Comparison of ENCODE assay signal across 12 mouse cellular contexts in genomic region chr1:170218091-170218884, GRCm38 (mm10). TPM values are rescaled to one million over a fixed set of nuclear protein-coding genes. Genes with fewer than 3 reads are reported as not detected.
DNase-seq lines count a peak whose midpoint lies in the region; ATAC-seq lines count a peak whose summit lies in the region.
"Had no signal": no experiment of that assay in that cellular context is flagged by ENCODE, and none has a peak within 500 bp of the region (broad histone marks: within the 10 kb centered on the region; RNA-seq: fewer than 3 reads in every experiment).

No protein-coding gene starts in this region.

- H3K4me3 ChIP-seq in forebrain, embryonic 16.5 days (replicated peaks; ENCODE audit: low read length), result no peak overlapping the region
- H3K4me3 ChIP-seq: liver, embryonic 15.5 days had no signal

- H3K4me2 ChIP-seq in forebrain, embryonic 16.5 days (ENCODE audit: low read length), result no peak overlapping the region
- H3K4me2 ChIP-seq: liver, embryonic 15.5 days had no signal

- H3K36me3 ChIP-seq in forebrain, embryonic 16.5 days (ENCODE audit: control insufficient read depth, insufficient read depth), result no peaks in the 10 kb centered on the region
- H3K36me3 ChIP-seq: liver, embryonic 15.5 days had no signal

- no peak overlapping the region for H3K9ac ChIP-seq in forebrain, embryonic 16.5 days (replicated peaks; ENCODE audit: low read depth, low read length)
- H3K9ac ChIP-seq: liver, embryonic 15.5 days had no signal

- ATAC-seq in forebrain, embryonic 16.5 days, result no peak

- H3K27ac ChIP-seq in forebrain, embryonic 16.5 days (ENCODE audit: low read length), result no peak overlapping the region
- H3K27ac ChIP-seq: liver, embryonic 15.5 days had no signal

- DNase-seq in layer of hippocampus, adult 9-11 months, result peak; percentile 11
- DNase-seq in layer of hippocampus, postnatal 25 days (ENCODE audit: extremely low spot score in 1 of 2, low spot score in 1 of 2), result no peak
- peak; percentile 76 for DNase-seq in ES-CJ7 (ENCODE audit: low read depth, low spot score)
- DNase-seq in brain, adult 2 months (ENCODE audit: low read depth, low spot score), result peak; percentile 63
- peak; percentile 36 for DNase-seq in mesoderm, embryonic 11.5 days (ENCODE audit: low read depth, low spot score)
- no peak for DNase-seq in yolk sac, embryonic 10.5 days (ENCODE audit: low spot score)
- no peak for DNase-seq in adrenal gland, adult 2 months
- DNase-seq: cerebellum, adult 18-20 months; right cerebral cortex, adult 18-20 months had no signal

- H3K4me1 ChIP-seq in forebrain, embryonic 16.5 days (replicated peaks; ENCODE audit: control insufficient read depth, insufficient read depth, low read length), result peaks cover 8% of the 10 kb centered on the region

- WGBS in forebrain, embryonic 16.5 days, result 83% methylated on average over 6 of the region's 6 CpGs

- no peaks in the 10 kb centered on the region for H3K9me3 ChIP-seq in forebrain, embryonic 16.5 days (ENCODE audit: control insufficient read depth, low read length)
- H3K9me3 ChIP-seq: liver, embryonic 15.5 days had no signal

- no peaks in the 10 kb centered on the region; the same call in 1 of the 2 replicates for H3K27me3 ChIP-seq in forebrain, embryonic 16.5 days (replicated peaks; ENCODE audit: control insufficient read depth, insufficient read depth, low read length)

RNA-seq across cellular contexts. Expression of gene Uhmk1, which starts 3.1 kb away (rescaled TPM):
- 100 to 1,000 TPM; 144 to 145 TPM for total RNA-seq in layer of hippocampus, postnatal 25 days (2021)
- polyA plus RNA-seq in forebrain, embryonic 16.5 days (2015; fragmentation: Nextera tagmentation; extraction: Ambion mirVana), result 8.1 and 8.4 TPM in 2 replicates
- total RNA-seq in adrenal gland, adult 2 months (2021), result 10 to 100 TPM; 60.6 to 65.4 TPM
- 8.0 and 8.3 TPM in 2 replicates for polyA plus RNA-seq in adrenal gland, adult 2 months (2012; rRNA removed)

RNA-seq across cellular contexts. Expression of gene Sh2d1b2, which starts 14.3 kb away (rescaled TPM):
- not detected for total RNA-seq in layer of hippocampus, postnatal 25 days (2021)
- polyA plus RNA-seq in forebrain, embryonic 16.5 days (2015; fragmentation: Nextera tagmentation; extraction: Ambion mirVana), result 0.08 TPM in 1 of 2 replicates, not detected in the other
- not detected for total RNA-seq in adrenal gland, adult 2 months (2021)
- not detected in 2 replicates for polyA plus RNA-seq in adrenal gland, adult 2 months (2012; rRNA removed)
- total RNA-seq: heart, postnatal 14 days had no signal
- polyA plus RNA-seq: liver, embryonic 15.5 days had no signal

RNA-seq across cellular contexts. Expression of gene Uap1, which starts 43.5 kb away (rescaled TPM):
- 10 to 100 TPM; 53.0 to 60.0 TPM for total RNA-seq in layer of hippocampus, postnatal 25 days (2021)
- polyA plus RNA-seq in forebrain, embryonic 16.5 days (2015; fragmentation: Nextera tagmentation; extraction: Ambion mirVana), result 56.6 and 57.9 TPM in 2 replicates
- 10 to 100 TPM; 42.3 to 47.2 TPM for total RNA-seq in adrenal gland, adult 2 months (2021)
- 7.0 and 7.5 TPM in 2 replicates for polyA plus RNA-seq in adrenal gland, adult 2 months (2012; rRNA removed)

RNA-seq across cellular contexts. Expression of gene Sh2d1b1, which starts 58.8 kb away (rescaled TPM):
- not detected for total RNA-seq in layer of hippocampus, postnatal 25 days (2021)
- polyA plus RNA-seq in forebrain, embryonic 16.5 days (2015; fragmentation: Nextera tagmentation; extraction: Ambion mirVana), result 0.14 TPM in 1 of 2 replicates, not detected in the other
- under 1 TPM; 0.55 to 0.69 TPM for total RNA-seq in adrenal gland, adult 2 months (2021)
- polyA plus RNA-seq in adrenal gland, adult 2 months (2012; rRNA removed), result 0.15 and 0.16 TPM in 2 replicates

Comparison
In these comparisons a context has a peak if more than half of its experiments do, and no peak if none do; other contexts are left out.
1. DNase-seq: peak in layer of hippocampus, adult 9-11 months (single experiment), ES-CJ7 (single experiment), brain, adult 2 months (single experiment) and mesoderm, embryonic 11.5 days (single experiment); none in layer of hippocampus, postnatal 25 days (0 of 2), yolk sac, embryonic 10.5 days (single experiment) and adrenal gland, adult 2 months (single experiment).